Mouse (Mus musculus) midbrain, postnatal 0 days (tissue): Measurements from ENCODE around the gene Pappa2. TPM values are rescaled to one million over a fixed set of nuclear protein-coding genes. Genes with fewer than 3 reads are reported as not detected.

Experiments used
- ATAC-seq: fragments of 200-750 bp; cut with Nextera tagmentation; 2 replicates; pipeline ENCODE4 v1.8.0; 2017; ENCODE audit warnings: moderate number of reproducible peaks, mild to moderate bottlenecking, moderate TSS enrichment, moderate library complexity; ENCODE audit not compliant: low FRiP score
- DNase-seq: peaks from one replicate; pipeline ENCODE4 v3.0.0-alpha.2; 2015; ENCODE audit warnings: low spot score
- H3K27ac ChIP-seq: fragments of 300-500 bp; sonication (generic); 2 replicates; pipeline ENCODE4 v1.5.1; 2014; ENCODE audit warnings: low read depth, mild to moderate bottlenecking, low read length, mixed read lengths
- H3K27me3 ChIP-seq: fragments of 300-500 bp; sonication (generic); 2 replicates; pipeline ENCODE4 v1.6.1; 2014; ENCODE audit warnings: low read length, control low read depth, mixed read lengths; ENCODE audit not compliant: insufficient read depth
- H3K36me3 ChIP-seq: fragments of 300-500 bp; sonication (generic); 2 replicates; pipeline ENCODE4 v1.6.1; 2014; ENCODE audit warnings: low read length, control low read depth, mixed read lengths; ENCODE audit not compliant: insufficient read depth
- H3K4me1 ChIP-seq: fragments of 300-500 bp; sonication (generic); 2 replicates; pipeline ENCODE4 v1.6.1; 2014; ENCODE audit warnings: mild to moderate bottlenecking, control low read depth, antibody characterized with exemption, low read length, mixed read lengths; ENCODE audit not compliant: insufficient read depth
- H3K4me2 ChIP-seq: fragments of 300-500 bp; sonication (generic); 2 replicates; pipeline ENCODE4 v1.6.1; 2014; ENCODE audit warnings: low read depth, mild to moderate bottlenecking, low read length, mixed read lengths; ENCODE audit not compliant: poor library complexity, severe bottlenecking
- H3K4me3 ChIP-seq: fragments of 300-500 bp; sonication (generic); 2 replicates; pipeline ENCODE4 v1.5.1; 2014; ENCODE audit warnings: low read depth, mild to moderate bottlenecking, low read length, moderate library complexity
- H3K9ac ChIP-seq: fragments of 300-500 bp; sonication (generic); replicated peaks from 2 replicates; pipeline ENCODE4 v1.6.1; 2014; ENCODE audit warnings: mild to moderate bottlenecking, low read length, moderate library complexity, mixed read lengths; ENCODE audit not compliant: poor library complexity, severe bottlenecking
- H3K9me3 ChIP-seq: fragments of 300-500 bp; sonication (generic); 2 replicates; pipeline ENCODE4 v1.6.1; 2016; ENCODE audit warnings: low read length, control low read depth
- CTCF ChIP-seq: IDR thresholded peaks from 2 replicates; pipeline ENCODE4 v1.5.1; 2016; ENCODE audit warnings: antibody characterized with exemption, mild to moderate bottlenecking
- WGBS: fragments of 180-500 bp; shearing (Covaris S2); extraction: QIAGEN DNeasy Blood & Tissue Kit; methylation state at CpG from one replicate; pipeline ENCODE4 v1.1.7; 2014; 5-methylcytosine and 5-hydroxymethylcytosine counted together
- polyA plus RNA-seq: library from polyadenylated mRNA; unstranded; fragments of >200 nt; fragmentation: Nextera tagmentation; extraction: Ambion mirVana; gene quantifications from 2 replicates; pipeline ENCODE4 v1.2.1, GENCODE M21; 2015
- total RNA-seq: library from RNA; depleted of rRNA; stranded (reverse); fragments of >200 nt; gene quantifications from 2 replicates; pipeline ENCODE4 v1.2.3, GENCODE M21; 2014

The Pappa2 gene
- total and polyA plus RNA-seq, 2 experiments from 2014 or later, result 0.20 to 4.0 TPM

DNA sequence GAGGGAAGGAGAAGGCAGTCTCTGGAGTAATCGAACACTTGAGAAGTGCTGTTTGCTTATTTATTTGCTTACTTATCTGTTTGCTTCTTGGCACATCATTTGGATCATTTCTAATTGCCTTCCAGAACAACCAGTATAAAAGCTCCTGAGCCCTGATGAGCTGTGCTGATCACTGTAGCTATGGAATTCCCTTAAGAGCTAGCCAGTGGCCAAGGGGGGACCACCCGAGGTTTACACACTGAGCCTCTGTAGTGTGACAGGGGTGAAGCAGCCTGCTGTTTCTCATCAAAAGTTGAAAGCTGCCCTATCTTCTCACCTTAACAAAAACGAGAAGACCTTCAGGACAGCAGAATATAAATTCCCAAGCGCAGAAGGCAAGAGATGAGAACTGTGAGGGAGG lies 35.4 kb downstream of the Pappa2 start:
- no peak for ATAC-seq
- no peak for DNase-seq
- no peaks in the 10 kb centered on the region for H3K9me3 ChIP-seq
- no peaks in the 10 kb centered on the region for H3K36me3 ChIP-seq
- no peak overlapping the region for H3K4me3 ChIP-seq
- no peak overlapping the region for H3K27ac ChIP-seq
- no peaks in the 10 kb centered on the region for H3K27me3 ChIP-seq
- H3K9ac ChIP-seq, result no peak overlapping the region
- no peaks in the 10 kb centered on the region for H3K4me1 ChIP-seq
- 73% methylated on average over 4 of the region's 4 CpGs for WGBS
- no peak for TF ChIP-seq CTCF
- no peak overlapping the region for H3K4me2 ChIP-seq

DNA sequence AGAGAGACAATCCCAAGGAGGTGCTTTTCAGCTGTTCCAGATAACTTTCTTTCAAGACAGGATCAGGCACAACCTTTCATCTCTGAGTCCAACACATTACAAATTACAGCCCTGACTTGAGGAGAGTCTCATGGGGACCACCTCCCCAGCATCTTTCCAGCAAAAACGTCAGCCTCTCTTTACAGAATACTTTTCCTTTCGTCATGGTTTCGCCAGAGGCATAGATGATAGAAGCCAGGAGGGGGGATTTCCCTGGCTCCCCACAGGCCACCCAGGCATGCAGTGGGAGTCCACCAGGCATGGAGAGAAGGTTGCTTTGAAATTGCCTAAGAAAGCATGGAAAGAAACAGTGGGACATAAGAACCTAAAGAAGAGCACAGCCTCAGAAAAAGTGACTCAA lies 37.4 kb downstream of the Pappa2 start:
- WGBS, result 33% methylated on average over 3 of the region's 3 CpGs
- ATAC-seq, result no peak
- TF ChIP-seq CTCF, result no peak

DNA sequence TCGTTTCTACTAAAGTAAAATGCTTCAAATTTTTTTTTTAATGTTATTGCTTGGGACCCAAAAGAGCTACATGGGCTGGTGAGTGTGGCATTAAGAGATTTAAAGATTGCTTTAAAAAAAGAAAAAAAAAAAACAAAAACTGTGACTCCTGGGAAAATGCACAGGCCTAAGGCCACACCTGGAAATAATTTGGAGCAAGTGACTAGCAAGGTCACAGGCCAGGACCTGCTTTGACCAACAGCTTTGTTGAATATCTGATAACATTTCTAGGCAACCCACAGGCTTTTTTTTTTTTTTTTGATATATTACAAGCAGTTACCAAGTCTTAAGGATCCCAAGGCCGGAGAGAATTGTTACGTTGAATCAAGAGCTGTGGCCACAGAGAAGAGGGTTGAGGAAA lies 39.3 kb downstream of the Pappa2 start:
- ATAC-seq (no peak), DNase-seq (no peak)
- 89% methylated on average over 3 of the region's 3 CpGs for WGBS
- TF ChIP-seq CTCF, result no peak
- no peaks in the 10 kb centered on the region for H3K4me1 ChIP-seq
- no peaks in the 10 kb centered on the region; the same call in 1 of the 2 replicates for H3K9me3 ChIP-seq
- no peak overlapping the region for H3K4me3 ChIP-seq
- H3K27ac ChIP-seq, result no peak overlapping the region
- H3K27me3 ChIP-seq, result no peaks in the 10 kb centered on the region
- no peaks in the 10 kb centered on the region for H3K36me3 ChIP-seq
- no peak overlapping the region for H3K9ac ChIP-seq
- no peak overlapping the region for H3K4me2 ChIP-seq

More for the DNA sequence above, 37.4 kb downstream of the Pappa2 start:
- Histone ChIP-seq H3K9ac (no peak overlapping the region), H3K4me3 (no peak overlapping the region), H3K4me2 (no peak overlapping the region), H3K27ac (no peak overlapping the region), H3K9me3 (no peaks in the 10 kb centered on the region), H3K4me1 (no peaks in the 10 kb centered on the region), H3K36me3 (no peaks in the 10 kb centered on the region), H3K27me3 (no peaks in the 10 kb centered on the region)
- no peak for DNase-seq

- Histone ChIP-seq H3K4me2 (no peak overlapping the region), H3K36me3 (no peaks in the 10 kb centered on the region), H3K4me3 (no peak overlapping the region), H3K27me3 (no peaks in the 10 kb centered on the region), H3K27ac (no peak overlapping the region), H3K9me3 (no peaks in the 10 kb centered on the region; the same call in 1 of the 2 replicates), H3K9ac (no peak overlapping the region), H3K4me1 (no peaks in the 10 kb centered on the region)
- DNase-seq (no peak), ATAC-seq (peak; percentile 66; the same call in 1 of the 2 replicates)
- TF ChIP-seq CTCF, result no peak
- 63% methylated on average over 3 of the region's 3 CpGs for WGBS
Measured at GRCm38 (mm10) chr1:158934447-158934846, 45.8 kb downstream of the Pappa2 start.

DNA sequence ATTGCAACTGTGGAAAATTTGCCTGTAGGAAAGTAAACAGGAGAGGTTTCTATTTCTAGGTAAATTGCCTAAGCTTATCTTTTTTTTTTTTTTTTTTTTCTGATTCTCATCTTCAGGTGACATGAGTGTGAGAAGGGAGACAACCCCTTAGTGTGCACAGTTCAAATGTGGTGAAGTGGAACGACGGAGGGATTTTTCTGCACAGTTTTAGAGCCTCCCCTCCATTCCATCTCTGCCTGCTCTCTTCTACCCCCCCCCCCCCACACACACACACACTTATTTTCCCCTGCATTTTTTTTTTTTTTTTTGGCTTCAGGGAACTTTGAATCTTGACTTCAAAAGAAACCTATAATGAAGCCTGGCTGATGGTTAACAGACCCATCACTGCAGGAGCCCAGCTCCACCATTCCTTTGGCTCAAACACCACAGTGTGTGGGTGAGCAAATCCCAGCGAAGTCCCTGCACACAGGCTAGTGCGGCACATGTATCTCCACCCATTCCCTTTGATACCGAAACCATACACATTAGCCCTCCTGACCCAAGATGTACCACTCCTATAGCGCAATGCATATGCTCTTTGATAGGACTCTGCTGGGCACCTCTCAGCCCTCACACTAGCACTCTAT lies 49.0 kb downstream of the Pappa2 start:
- H3K4me3 ChIP-seq, result no peak overlapping the region
- H3K36me3 ChIP-seq, result no peaks in the 10 kb centered on the region
- H3K27ac ChIP-seq, result no peak overlapping the region
- no peaks in the 10 kb centered on the region; the same call in 1 of the 2 replicates for H3K9me3 ChIP-seq
- no peak for TF ChIP-seq CTCF
- WGBS, result 84% methylated on average over 6 of the region's 6 CpGs
- H3K4me2 ChIP-seq, result no peak overlapping the region
- H3K9ac ChIP-seq, result no peak overlapping the region
- ATAC-seq (no peak), DNase-seq (no peak)
- H3K4me1 ChIP-seq, result no peaks in the 10 kb centered on the region
- no peaks in the 10 kb centered on the region for H3K27me3 ChIP-seq

GRCm38 (mm10) chr1:158929369-158929768 lies 50.9 kb downstream of the Pappa2 start:
- Histone ChIP-seq H3K4me3 (no peak overlapping the region), H3K9me3 (no peaks in the 10 kb centered on the region), H3K27ac (no peak overlapping the region), H3K4me2 (no peak overlapping the region), H3K36me3 (no peaks in the 10 kb centered on the region), H3K9ac (no peak overlapping the region), H3K27me3 (no peaks in the 10 kb centered on the region), H3K4me1 (no peaks in the 10 kb centered on the region)
- DNase-seq (no peak), ATAC-seq (no peak)
- no peak for TF ChIP-seq CTCF
- WGBS, result 80% methylated on average over 3 of the region's 3 CpGs
